Mouse (Mus musculus) CH12.LX (cell line): ENCODE results near the gene Snx9. TPM values are rescaled to one million over a fixed set of nuclear protein-coding genes. Genes with fewer than 3 reads are reported as not detected.

Source experiments
- DNase-seq: peaks from one replicate; pipeline ENCODE4 v3.0.0-alpha.2; 2013; ENCODE audit errors: extremely low read depth
- H3K27ac ChIP-seq: 2 replicates; pipeline ENCODE4 v1.5.1; 2012; ENCODE audit warnings: low read depth, mild to moderate bottlenecking, control low read depth, moderate library complexity; ENCODE audit not compliant: insufficient read depth
- H3K27me3 ChIP-seq: replicated peaks from 2 replicates; pipeline ENCODE3; 2012; ENCODE audit warnings: inconsistent platforms
- H3K36me3 ChIP-seq, 2 experiments: replicated peaks in 1 of 2; 2 replicates each; pipeline versions ENCODE3 to v1.6.1; 2012; ENCODE audit warnings: inconsistent platforms in 1 of 2, low read length in 1 of 2, mild to moderate bottlenecking in 1 of 2, mixed read lengths in 1 of 2, moderate library complexity in 1 of 2; ENCODE audit not compliant: control insufficient read depth in 1 of 2, insufficient read depth in 1 of 2
- H3K4me1 ChIP-seq, 2 experiments: 2 replicates each; pipeline ENCODE4 v1.6.1; 2012; ENCODE audit warnings: inconsistent platforms in 1 of 2, moderate library complexity in 1 of 2; ENCODE audit not compliant: insufficient read depth in 2 of 2, control insufficient read depth in 1 of 2
- H3K4me2 ChIP-seq: 2 replicates; pipeline ENCODE4 v1.6.1; 2012; ENCODE audit warnings: low read depth, mild to moderate bottlenecking, control low read depth; ENCODE audit not compliant: poor library complexity, insufficient read depth, severe bottlenecking
- H3K4me3 ChIP-seq, 3 experiments: fragments of 150-350 bp in 1 of 3; sonication (generic) in 1 of 3; replicated peaks in 1 of 3; 2 replicates each; pipeline versions ENCODE3 to v1.5.1; 2011 to 2012; ENCODE audit warnings: low read depth in 2 of 3, low read length in 2 of 3, mild to moderate bottlenecking in 2 of 3, moderate library complexity in 2 of 3, control low read depth in 1 of 3, improper control_type of control experiment in 1 of 3, inconsistent platforms in 1 of 3, mixed read lengths in 1 of 3; ENCODE audit not compliant: poor library complexity in 1 of 3
- H3K79me2 ChIP-seq: replicated peaks from 2 replicates; pipeline ENCODE4 v1.6.1; 2012; ENCODE audit warnings: mild to moderate bottlenecking, moderate library complexity; ENCODE audit not compliant: control insufficient read depth, poor library complexity, insufficient read depth, severe bottlenecking; ENCODE audit errors: extremely low read depth
- H3K9ac ChIP-seq: 2 replicates; pipeline ENCODE4 v1.6.1; 2012; ENCODE audit warnings: low read depth, mild to moderate bottlenecking, control low read depth, moderate library complexity; ENCODE audit not compliant: insufficient read depth
- H3K9me3 ChIP-seq: replicated peaks from 2 replicates; pipeline ENCODE3; 2012; ENCODE audit warnings: low read length, inconsistent platforms, mixed read lengths
- BHLHE40 ChIP-seq: IDR thresholded peaks from 2 replicates; pipeline ENCODE4 v1.6.1; 2011; ENCODE audit warnings: mild to moderate bottlenecking, low read depth, low read length, improper control_type of control experiment
- CHD2 ChIP-seq: IDR thresholded peaks from 2 replicates; pipeline ENCODE4 v1.6.1; 2011; ENCODE audit warnings: low read length, improper control_type of control experiment
- E2F4 ChIP-seq: IDR thresholded peaks from 2 replicates; pipeline ENCODE4 v1.6.1; 2011; ENCODE audit warnings: low read depth, low read length, improper control_type of control experiment; ENCODE audit not compliant: insufficient replicate concordance
- ELF1 ChIP-seq: IDR thresholded peaks from 2 replicates; pipeline ENCODE4 v1.6.1; 2014; ENCODE audit warnings: low read depth, mild to moderate bottlenecking, inconsistent platforms, low read length, improper control_type of control experiment
- EP300 ChIP-seq: IDR thresholded peaks from 2 replicates; pipeline ENCODE4 v1.6.1; 2011; ENCODE audit warnings: low read length, improper control_type of control experiment
- GABPA ChIP-seq: IDR thresholded peaks from 2 replicates; pipeline ENCODE4 v1.6.1; 2012; ENCODE audit warnings: low read depth, low read length, improper control_type of control experiment, inconsistent platforms; ENCODE audit not compliant: insufficient replicate concordance
- HCFC1 ChIP-seq: IDR thresholded peaks from 2 replicates; pipeline ENCODE4 v1.6.1; 2012; ENCODE audit warnings: low read depth, mild to moderate bottlenecking, inconsistent platforms, low read length, improper control_type of control experiment
- JUN ChIP-seq: IDR thresholded peaks from 2 replicates; pipeline ENCODE4 v1.6.1; 2011; ENCODE audit warnings: low read depth, mild to moderate bottlenecking, low read length, improper control_type of control experiment, moderate library complexity; ENCODE audit not compliant: insufficient read depth
- JUND ChIP-seq: conservative IDR thresholded peaks from 2 replicates; pipeline ENCODE4 v1.6.1; 2011; ENCODE audit warnings: low read depth, low read length, improper control_type of control experiment
- KAT2A ChIP-seq: IDR thresholded peaks from 2 replicates; pipeline ENCODE4 v1.6.1; 2012; ENCODE audit warnings: low read length, improper control_type of control experiment, inconsistent platforms; ENCODE audit not compliant: insufficient replicate concordance
- MAFK ChIP-seq: IDR thresholded peaks from 2 replicates; pipeline ENCODE4 v1.6.1; 2011; ENCODE audit warnings: low read length, improper control_type of control experiment; ENCODE audit not compliant: insufficient replicate concordance
- MAX ChIP-seq: IDR thresholded peaks from 2 replicates; pipeline ENCODE4 v1.6.1; 2011; ENCODE audit warnings: low read length, improper control_type of control experiment
- MAZ ChIP-seq: IDR thresholded peaks from 2 replicates; pipeline ENCODE4 v1.6.1; 2012; ENCODE audit warnings: low read depth, mild to moderate bottlenecking, inconsistent platforms, low read length, improper control_type of control experiment, moderate library complexity
- MEF2A ChIP-seq: IDR thresholded peaks from 2 replicates; pipeline ENCODE4 v1.6.1; 2014; ENCODE audit warnings: low read depth, mild to moderate bottlenecking, inconsistent platforms, low read length, improper control_type of control experiment, borderline replicate concordance
- NELFE ChIP-seq: IDR thresholded peaks from 2 replicates; pipeline ENCODE4 v1.6.1; 2011; ENCODE audit warnings: low read depth, low read length, improper control_type of control experiment
- NRF1 ChIP-seq: IDR thresholded peaks from 2 replicates; pipeline ENCODE4 v1.6.1; 2014; ENCODE audit warnings: low read depth, mild to moderate bottlenecking, inconsistent platforms, low read length, improper control_type of control experiment, moderate library complexity
- POLR2A ChIP-seq: IDR thresholded peaks from 2 replicates; pipeline ENCODE4 v1.6.1; 2011; ENCODE audit warnings: low read depth, mild to moderate bottlenecking, improper control_type of control experiment, low read length
- POLR2AphosphoS2 ChIP-seq: IDR thresholded peaks from 2 replicates; pipeline ENCODE4 v1.6.1; 2011; ENCODE audit warnings: low read depth, low read length, improper control_type of control experiment
- RAD21 ChIP-seq: IDR thresholded peaks from 2 replicates; pipeline ENCODE4 v1.6.1; 2011; ENCODE audit warnings: low read depth, mild to moderate bottlenecking, low read length, improper control_type of control experiment, moderate library complexity
- RCOR1 ChIP-seq: conservative IDR thresholded peaks from 2 replicates; pipeline ENCODE4 v1.6.1; 2012; ENCODE audit warnings: low read depth, mild to moderate bottlenecking, inconsistent platforms, low read length, improper control_type of control experiment
- SMC3 ChIP-seq: IDR thresholded peaks from 2 replicates; pipeline ENCODE4 v1.6.1; 2011; ENCODE audit warnings: low read depth, low read length, improper control_type of control experiment
- TBP ChIP-seq: conservative IDR thresholded peaks from 2 replicates; pipeline ENCODE4 v1.6.1; 2011; ENCODE audit warnings: low read depth, low read length, improper control_type of control experiment
- TCF12 ChIP-seq: IDR thresholded peaks from 2 replicates; pipeline ENCODE4 v1.6.1; 2014; ENCODE audit warnings: low read depth, mild to moderate bottlenecking, inconsistent platforms, low read length, improper control_type of control experiment
- USF1 ChIP-seq: IDR thresholded peaks from 2 replicates; pipeline ENCODE4 v1.6.1; 2014; ENCODE audit warnings: low read depth, mild to moderate bottlenecking, inconsistent platforms, low read length, improper control_type of control experiment
- ZC3H11A ChIP-seq: IDR thresholded peaks from 2 replicates; pipeline ENCODE4 v1.6.1; 2012; ENCODE audit warnings: low read depth, mild to moderate bottlenecking, inconsistent platforms, low read length, improper control_type of control experiment
- ZMIZ1 ChIP-seq: IDR thresholded peaks from 2 replicates; pipeline ENCODE4 v1.6.1; 2012; ENCODE audit warnings: low read depth, mild to moderate bottlenecking, inconsistent platforms, low read length, improper control_type of control experiment
- dilution Hi-C: fragments of 300-500 bp; cut with MboI; formaldehyde crosslinking; loops from 2 replicates; pipeline ENCODE4 v1.14.3; 2020; ENCODE audit warnings: low sequenced_read_pairs; ENCODE audit not compliant: extremely low pct_unique_long_range_greater_than_20kb, extremely low pct_ligation_motif_present
- in situ Hi-C: fragments of 300-500 bp; cut with MboI; formaldehyde crosslinking; loops from 3 replicates; pipeline ENCODE4 v1.14.3; 2019; ENCODE audit warnings: low sequenced_read_pairs, low pct_ligation_motif_present, low pct_unique_long_range_greater_than_20kb, mixed read lengths
- polyA plus RNA-seq: library from polyadenylated mRNA; unstranded; fragments of >175 nt; gene quantifications from 2 replicates; pipeline ENCODE4 v1.2.1, GENCODE M21; 2012; ENCODE audit warnings: low read depth; ENCODE audit not compliant: insufficient read length
- total RNA-seq, 2 experiments: library from RNA; depleted of rRNA; stranded (reverse); fragments of 300-350 nt in 1 of 2; fragments of >200 nt in 1 of 2; gene quantifications; 2 replicates each; pipeline ENCODE4 v1.2.3; 2012 to 2014

The Snx9 gene
- total and polyA plus RNA-seq, 3 experiments, result 16.3 to 26.3 (median 17.1) TPM

GRCm38 (mm10) chr17:5850031-5850430 lies 8.9 kb downstream of the Snx9 start:
- dilution Hi-C loops, result no loop called here
- Histone ChIP-seq H3K4me2 (no peak overlapping the region), H3K4me3 (no peak overlapping the region), H3K9me3 (no peaks in the 10 kb centered on the region), H3K4me1 (peaks cover 9 to 13% of the 10 kb centered on the region in 2 experiments; a peak in 2 of 4 replicates), H3K79me2 (peaks cover 7% of the 10 kb centered on the region), H3K9ac (no peak overlapping the region), H3K27me3 (no peaks in the 10 kb centered on the region), H3K36me3 (peaks cover 0 to 31% of the 10 kb centered on the region in 2 experiments), H3K27ac (no peak overlapping the region)
- TF ChIP-seq USF1 (no peak), RCOR1 (no peak)
- no peak for DNase-seq
- in situ Hi-C loops, result loop anchor here (10.0 kb wide), 1 partner anchor 55 kb away; no protein-coding TSS in a partner anchor

GRCm38 (mm10) chr17:5850476-5850875 lies 9.3 kb downstream of the Snx9 start:
- dilution Hi-C loops, result no loop called here
- DNase-seq, result no peak
- Histone ChIP-seq H3K36me3 (peaks cover 0 to 29% of the 10 kb centered on the region in 2 experiments), H3K4me1 (peaks cover 6 to 13% of the 10 kb centered on the region in 2 experiments; a peak in 2 of 4 replicates), H3K79me2 (peaks cover 7% of the 10 kb centered on the region), H3K27ac (no peak overlapping the region), H3K9me3 (no peaks in the 10 kb centered on the region), H3K4me2 (no peak overlapping the region), H3K9ac (no peak overlapping the region), H3K4me3 (no peak overlapping the region), H3K27me3 (no peaks in the 10 kb centered on the region)
- in situ Hi-C loops, result loop anchor here (10.0 kb wide), 1 partner anchor 56 kb away; no protein-coding TSS in a partner anchor
- TF ChIP-seq KAT2A (no peak), NELFE (no peak), POLR2A (no peak), HCFC1 (no peak), TBP (no peak), RAD21 (no peak), RCOR1 (no peak), MAX (no peak), BHLHE40 (no peak), NRF1 (no peak), MAFK (no peak), SMC3 (no peak), POLR2AphosphoS2 (no peak), ZC3H11A (no peak), USF1 (no peak)

- dilution Hi-C loops, result no loop called here
- Histone ChIP-seq H3K9ac (no peak overlapping the region), H3K36me3 (peaks cover 0 to 38% of the 10 kb centered on the region in 2 experiments), H3K4me2 (no peak overlapping the region), H3K27me3 (no peaks in the 10 kb centered on the region), H3K79me2 (peaks cover 5% of the 10 kb centered on the region), H3K4me1 (peaks cover 0 to 3% of the 10 kb centered on the region in 2 experiments; a peak in 1 of 4 replicates), H3K4me3 (no peak overlapping the region), H3K27ac (no peak overlapping the region), H3K9me3 (no peaks in the 10 kb centered on the region)
- no peak for DNase-seq
- in situ Hi-C loops, result loop anchor here (10.0 kb wide), 1 partner anchor 59 kb away; no protein-coding TSS in a partner anchor
- TF ChIP-seq CHD2 (no peak), E2F4 (no peak), MAZ (no peak), MEF2A (no peak), ELF1 (no peak), JUND (no peak), JUN (no peak), GABPA (no peak), ZMIZ1 (no peak), TCF12 (no peak), RAD21 (no peak), EP300 (no peak), NRF1 (no peak), BHLHE40 (no peak), MAFK (no peak), KAT2A (no peak)
Observed at GRCm38 (mm10) chr17:5853936-5854335, 12.8 kb downstream of the Snx9 start.
